Mouse (Mus musculus) embryonic fibroblast, embryonic 13.5 days (primary cell): ENCODE results near the gene Peli3. TPM values are rescaled to one million over a fixed set of nuclear protein-coding genes. Genes with fewer than 3 reads are reported as not detected.
A peak's percentile ranks its signal among the peaks of the same experiment; 100 is the strongest.

Experiments
- H3K27ac ChIP-seq: 2 replicates; pipeline ENCODE4 v1.5.1; 2012; ENCODE audit warnings: low read length, control low read depth, inconsistent platforms; ENCODE audit not compliant: insufficient read depth
- H3K4me1 ChIP-seq: 2 replicates; pipeline ENCODE4 v1.6.1; 2011; ENCODE audit warnings: low read length; ENCODE audit not compliant: control insufficient read depth, insufficient read depth
- H3K4me3 ChIP-seq: 2 replicates; pipeline ENCODE4 v1.5.1; 2011; ENCODE audit warnings: mild to moderate bottlenecking, control low read depth, low read length; ENCODE audit not compliant: insufficient read depth
- CTCF ChIP-seq: IDR thresholded peaks from 2 replicates; pipeline ENCODE4 v1.5.1; 2011; ENCODE audit warnings: mild to moderate bottlenecking, control low read depth, low read length, moderate library complexity, borderline replicate concordance; ENCODE audit not compliant: insufficient read depth
- POLR2A ChIP-seq: IDR thresholded peaks from 2 replicates; pipeline ENCODE4 v1.6.1; 2011; ENCODE audit warnings: low read depth, mild to moderate bottlenecking, control low read depth, low read length, moderate library complexity
- polyA plus RNA-seq: library from polyadenylated mRNA; stranded (reverse); fragments of >200 nt; gene quantifications from 2 replicates; pipeline ENCODE4 v1.2.4, GENCODE M21; 2011; ENCODE audit warnings: low read depth; ENCODE audit not compliant: missing spikeins, insufficient read length

Gene Peli3
- polyA plus RNA-seq, 1 experiment: 2.5 TPM

DNA sequence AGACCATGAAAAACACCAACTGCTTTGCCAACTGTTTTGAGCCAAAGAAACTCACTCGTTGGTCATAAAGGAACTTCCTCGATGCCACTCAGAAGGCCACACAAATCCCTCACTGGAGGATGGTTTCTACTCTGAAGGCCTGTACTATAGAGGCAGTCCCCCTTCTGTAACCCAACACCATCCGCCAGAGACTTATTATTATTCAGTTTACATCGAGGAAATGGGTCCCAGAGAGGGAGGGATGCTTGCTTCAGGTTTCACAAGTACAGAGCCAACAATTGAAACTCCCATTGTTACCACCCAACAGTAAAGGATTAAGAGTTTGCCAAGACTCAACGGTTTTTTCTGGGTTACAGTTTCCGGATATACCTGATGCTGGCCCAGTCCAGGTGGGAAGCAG lies 2.6 kb upstream of the Peli3 start:
- Histone ChIP-seq H3K4me3 (no peak overlapping the region), H3K27ac (no peak overlapping the region), H3K4me1 (no peaks in the 10 kb centered on the region)
- no peak for TF ChIP-seq CTCF
- TF ChIP-seq POLR2A: no peak

DNA sequence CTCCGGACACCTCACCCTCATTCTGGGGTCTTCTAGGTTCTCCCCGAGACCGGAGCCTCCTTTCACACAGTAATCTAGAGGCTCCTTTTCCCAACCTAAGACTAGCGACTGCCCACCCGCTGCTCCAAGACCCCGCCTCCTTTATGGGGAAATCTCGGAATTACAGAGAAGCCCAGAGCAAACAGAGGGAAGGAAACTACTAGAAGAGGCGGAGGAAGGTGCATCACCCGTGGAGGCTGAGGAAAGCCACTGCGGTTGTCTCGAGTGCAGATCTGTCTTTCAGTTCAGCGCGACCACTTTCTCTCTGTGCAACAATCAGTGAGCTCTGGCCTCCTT lies 294 bp upstream of the Peli3 start:
- no peak for TF ChIP-seq POLR2A
- TF ChIP-seq CTCF: no peak
- H3K4me1 ChIP-seq: no peaks in the 10 kb centered on the region
- H3K4me3 ChIP-seq: peak overlapping the region; percentile 38
- H3K27ac ChIP-seq: no peak overlapping the region

DNA sequence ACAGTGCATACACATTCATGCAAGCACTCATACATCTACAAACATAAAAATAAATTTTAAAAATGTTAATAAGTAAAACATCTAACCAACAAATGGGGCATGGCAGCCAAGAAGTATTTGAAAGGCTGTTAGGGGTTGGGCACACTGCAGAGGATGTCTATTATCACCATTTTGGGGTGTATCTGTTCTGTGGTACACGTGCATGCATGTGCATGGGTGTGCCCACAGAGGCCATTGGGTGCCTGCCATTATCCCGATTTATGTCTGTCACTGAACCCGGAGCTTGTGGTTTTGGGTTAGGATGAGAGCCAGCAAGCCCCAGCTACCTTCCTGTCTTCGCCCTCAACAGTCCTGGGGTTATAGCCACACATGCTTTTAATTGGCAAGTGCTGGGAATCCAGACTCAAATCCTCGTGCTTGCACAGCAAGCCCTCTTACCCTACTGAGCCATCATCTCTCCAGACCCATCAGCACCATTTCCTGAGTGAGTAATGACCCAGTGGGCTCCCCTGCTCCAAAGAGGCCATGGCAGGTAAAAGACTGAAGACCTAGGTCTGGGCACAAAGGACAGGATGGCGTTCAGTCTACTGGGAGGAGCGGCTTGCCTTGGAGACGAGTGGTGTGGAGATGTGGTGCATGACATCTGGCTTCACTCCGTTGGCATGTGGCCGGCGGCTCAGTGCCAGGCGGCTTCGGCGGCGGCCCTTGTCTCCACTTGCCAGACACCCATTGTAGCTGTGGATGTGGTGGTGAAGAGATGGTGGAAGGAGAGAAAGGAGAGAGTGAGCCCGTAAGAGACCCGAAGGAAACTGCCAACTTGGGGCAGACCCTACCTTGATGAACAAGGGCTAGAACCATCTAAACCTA lies 5.2 kb downstream of the Peli3 start:
- Histone ChIP-seq H3K27ac (no peak overlapping the region), H3K4me3 (no peak overlapping the region), H3K4me1 (no peaks in the 10 kb centered on the region; the same call in 1 of the 2 replicates)
- no peak for TF ChIP-seq CTCF
- no peak for TF ChIP-seq POLR2A

DNA sequence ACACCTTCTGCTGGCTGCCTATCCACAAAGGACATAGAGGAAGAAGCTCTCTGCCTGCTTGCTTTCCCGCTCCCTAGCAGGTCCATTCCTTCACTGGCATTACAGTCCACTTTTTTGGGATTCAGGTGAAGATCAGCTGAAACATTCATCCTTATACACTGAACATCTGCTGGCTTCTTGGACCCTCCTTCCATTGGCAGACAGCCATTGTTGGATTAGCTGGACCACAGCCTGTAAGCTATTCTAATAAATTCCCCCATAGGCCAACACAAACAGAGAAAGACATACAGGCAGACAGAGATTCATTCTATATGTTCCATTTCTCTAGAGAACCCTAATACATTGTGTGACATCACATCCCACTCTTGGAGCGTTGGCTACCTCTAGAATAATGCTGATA lies 6.0 kb downstream of the Peli3 start:
- no peak overlapping the region for H3K27ac ChIP-seq
- TF ChIP-seq CTCF (no peak), POLR2A (no peak)
- H3K4me3 ChIP-seq: no peak overlapping the region
- no peaks in the 10 kb centered on the region; the same call in 1 of the 2 replicates for H3K4me1 ChIP-seq

DNA sequence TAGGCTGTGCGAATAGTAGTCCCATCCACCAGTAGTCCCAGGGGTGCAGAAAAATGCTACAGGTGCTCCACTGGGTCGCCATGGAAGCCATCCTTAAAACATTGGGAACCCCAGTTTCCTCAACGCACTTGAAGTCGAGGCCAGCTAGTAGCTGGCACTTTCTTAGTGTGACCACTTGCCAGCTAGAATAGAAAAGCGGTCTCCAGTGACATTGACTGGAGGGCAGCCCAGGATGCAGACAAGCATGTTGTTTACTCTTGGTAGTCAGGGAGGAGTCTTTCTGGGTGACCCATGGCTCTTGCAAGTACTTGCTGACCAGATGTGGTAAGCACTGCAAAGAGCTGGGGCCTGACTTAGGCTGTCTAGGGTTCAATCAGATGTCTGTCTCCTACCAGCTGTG lies 14.1 kb downstream of the Peli3 start:
- H3K4me3 ChIP-seq: no peak overlapping the region
- no peak for TF ChIP-seq POLR2A
- TF ChIP-seq CTCF: no peak
- 0 out of 2 replicates have a peak, but pooled peaks cover 3% of the 10 kb centered on the region for H3K4me1 ChIP-seq
- no peak overlapping the region for H3K27ac ChIP-seq

DNA sequence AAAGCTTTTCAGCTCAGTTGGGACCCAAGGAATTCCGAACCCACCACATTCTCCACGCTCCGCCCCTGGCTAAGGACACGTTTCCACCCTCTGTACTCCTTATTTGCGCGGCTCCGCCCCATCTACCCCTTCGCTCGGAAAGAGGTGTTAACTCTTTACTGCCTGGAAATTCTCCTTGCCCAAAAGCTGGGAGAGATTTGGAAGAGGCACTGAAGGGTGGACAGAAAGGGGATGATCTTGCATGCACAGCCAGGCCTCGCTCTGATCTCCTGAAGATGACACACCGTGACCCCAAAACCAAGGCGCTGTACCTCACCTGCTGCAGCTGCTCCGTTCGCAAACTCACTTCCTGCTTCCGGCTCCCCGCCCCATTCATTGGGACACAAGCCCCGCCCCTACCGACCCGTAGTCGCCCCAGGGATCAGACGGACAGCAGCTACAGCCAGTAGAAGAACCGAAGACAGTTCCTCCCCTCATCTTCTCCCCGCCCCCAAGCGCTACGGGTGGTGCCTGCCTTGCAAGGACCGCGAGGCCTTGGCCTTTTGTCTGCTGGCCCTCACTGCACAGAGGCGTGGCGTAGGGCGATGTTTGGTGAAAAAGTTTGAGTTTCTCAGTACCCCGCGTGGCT lies 14.9 kb downstream of the Peli3 start, which contains the start of gene Dpp3:
Gene Dpp3 (minus strand): TSS at position 384 of the 628 bp plus-strand sequence.
- peak within 1 kb of the TSS; percentile 61 for H3K4me3 ChIP-seq
- H3K27ac ChIP-seq: peak within 1 kb of the TSS; percentile 29
- TF ChIP-seq POLR2A (peak; percentile 96), CTCF (no peak)
- H3K4me1 ChIP-seq: 0 out of 2 replicates have a peak, but pooled peaks cover 3% of the 10 kb centered on the region

DNA sequence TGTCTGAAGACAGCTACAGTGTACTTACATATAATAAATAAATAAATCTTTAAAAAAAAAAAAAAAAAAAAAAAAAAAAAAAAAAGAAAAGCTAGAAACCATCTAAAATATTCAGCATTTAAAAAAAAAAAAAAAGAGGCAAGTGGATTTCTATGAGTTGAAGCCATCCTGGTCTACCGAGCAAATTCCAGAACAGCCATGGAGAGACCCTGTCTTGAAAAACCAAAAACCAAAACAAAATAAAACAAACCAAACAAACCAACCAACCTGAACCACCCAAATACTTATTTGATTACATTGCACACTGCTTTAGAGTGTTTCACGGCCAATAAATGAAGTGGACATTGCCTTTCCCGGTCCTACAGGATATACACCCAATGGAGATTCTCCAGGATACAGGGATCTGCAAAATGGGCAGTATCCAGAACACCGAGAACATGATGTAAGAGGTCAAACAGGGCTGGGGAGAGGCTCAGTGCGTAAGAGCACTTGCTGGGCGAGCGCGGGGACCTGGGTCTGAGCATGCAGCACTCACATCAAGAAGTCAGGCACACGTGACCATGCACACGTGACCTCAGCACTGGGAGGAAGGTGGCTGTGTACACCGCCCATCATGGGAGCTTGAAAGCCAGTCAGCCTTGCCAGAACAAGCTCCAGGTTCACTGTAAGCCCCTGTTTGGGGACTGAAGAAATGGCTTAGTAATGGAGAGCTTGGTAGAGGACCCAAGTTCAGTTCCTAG lies 17.6 kb downstream of the Peli3 start:
- Histone ChIP-seq H3K27ac (no peak overlapping the region), H3K4me1 (0 out of 2 replicates have a peak, but pooled peaks cover 3% of the 10 kb centered on the region), H3K4me3 (no peak overlapping the region)
- TF ChIP-seq POLR2A (no peak), CTCF (no peak)

DNA sequence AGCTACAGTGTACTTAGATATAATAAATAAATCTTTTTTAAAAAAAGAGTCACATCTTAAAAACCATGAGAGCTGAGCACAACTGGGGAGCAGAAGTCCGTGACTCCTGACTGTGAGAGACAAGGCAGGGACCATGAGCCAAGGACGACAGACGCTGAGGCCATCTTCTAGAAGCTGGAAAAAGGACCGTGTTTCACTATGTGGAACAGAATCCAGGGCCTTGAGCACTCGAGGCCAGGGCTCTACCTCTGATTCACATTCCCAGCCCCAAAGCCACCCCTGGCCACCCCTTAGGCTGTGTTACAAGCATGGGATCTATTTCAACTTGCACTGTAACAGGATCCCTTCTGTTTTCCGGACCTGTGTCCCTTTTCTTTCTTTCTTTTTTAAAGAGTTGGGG lies 23.3 kb downstream of the Peli3 start:
- H3K27ac ChIP-seq: no peak overlapping the region
- TF ChIP-seq POLR2A (no peak), CTCF (no peak)
- no peak overlapping the region for H3K4me3 ChIP-seq
- H3K4me1 ChIP-seq: no peaks in the 10 kb centered on the region

DNA sequence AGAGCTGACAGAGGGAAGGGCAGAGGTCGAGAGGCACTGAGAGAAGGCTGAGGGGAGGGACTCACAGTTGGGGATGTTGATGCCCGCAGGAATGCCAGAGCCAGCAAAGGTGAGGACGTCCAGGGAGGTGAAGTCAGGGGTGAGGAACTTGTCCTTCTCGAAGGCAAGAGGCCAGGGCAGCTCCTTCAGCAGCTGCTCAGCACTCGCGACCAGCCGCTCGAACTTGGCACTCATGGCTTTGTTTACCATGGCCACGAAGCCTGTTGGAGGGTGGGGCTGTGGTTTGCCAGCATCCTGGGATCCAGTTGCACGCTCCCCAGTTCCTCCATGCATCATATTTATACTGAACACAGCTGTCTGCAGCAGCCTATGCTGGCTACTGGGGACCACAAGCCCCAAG lies 26.1 kb downstream of the Peli3 start:
- Histone ChIP-seq H3K4me1 (no peaks in the 10 kb centered on the region), H3K4me3 (no peak overlapping the region), H3K27ac (no peak overlapping the region)
- no peak for TF ChIP-seq CTCF
- TF ChIP-seq POLR2A: no peak
